25 mouse cellular contexts compared by ENCODE assay signal in genomic region chr7:132593762-132594161, GRCm38 (mm10). TPM values are rescaled to one million over a fixed set of nuclear protein-coding genes. Genes with fewer than 3 reads are reported as not detected.
DNase-seq lines count a peak whose midpoint lies in the region; ATAC-seq lines count a peak whose summit lies in the region.
"Had no signal": no experiment of that assay in that cellular context is flagged by ENCODE, and none has a peak within 500 bp of the region (broad histone marks: within the 10 kb centered on the region; RNA-seq: fewer than 3 reads in every experiment).

No protein-coding gene starts in this region.

- DNase-seq in frontal cortex, postnatal 14 days (ENCODE audit: low spot score in 2 of 2), result no peak
- peak; percentile 13 to 52 for DNase-seq in left cerebral cortex, postnatal 25 days (ENCODE audit: low spot score in 2 of 2)
- DNase-seq in left cerebral cortex, adult 8-10 months (ENCODE audit: low spot score in 2 of 2), result no peak
- peak; percentile 71 for DNase-seq in brain, adult 2 months (ENCODE audit: low read depth, low spot score)
- peak; percentile 52 for DNase-seq in telencephalon, adult 2 months (ENCODE audit: low read depth, low spot score)
- no peak for DNase-seq in limb, embryonic 10.5 days (ENCODE audit: low spot score)
- DNase-seq in adrenal gland, postnatal 4 days (ENCODE audit: low spot score in 2 of 2), result no peak
- DNase-seq: adrenal gland, adult 2 months; adrenal gland, adult 8-10 months; adrenal gland, postnatal 10 days; adrenal gland, postnatal 14 days; adrenal gland, postnatal 25 days; adrenal gland, postnatal 36 days; B cell, adult 2 months; cerebellum, adult 11 months; cerebellum, adult 11-12 months; cerebellum, adult 18-20 months; cerebellum, adult 2 months had no signal

- H3K4me3 ChIP-seq in limb, embryonic 10.5 days, result no peak overlapping the region

- 70% methylated on average over 2 of the region's 2 CpGs for WGBS in limb, embryonic 10.5 days

- no peaks in the 10 kb centered on the region for H3K9me3 ChIP-seq in limb, embryonic 10.5 days (replicated peaks)

- H3K36me3 ChIP-seq in limb, embryonic 10.5 days, result no peaks in the 10 kb centered on the region
- H3K36me3 ChIP-seq: G1E had no signal

- peaks cover 20% of the 10 kb centered on the region for H3K4me1 ChIP-seq in limb, embryonic 10.5 days

- H3K27ac ChIP-seq in limb, embryonic 10.5 days, result no peak overlapping the region

- peaks cover 60% of the 10 kb centered on the region for H3K27me3 ChIP-seq in limb, embryonic 10.5 days (ENCODE audit: low read depth, poor library complexity, severe bottlenecking)
- H3K27me3 ChIP-seq: Patski had no signal

- intact Hi-C loops in left cerebral cortex, postnatal 25 days (cut with DNase I), result no loop called here

- peak; percentile 88 for ATAC-seq in frontal cortex, adult (ENCODE audit: low TSS enrichment)
- ATAC-seq: activated CD4-positive, CD25-positive, alpha-beta regulatory T cell, adult 4 months; CD4-positive, CD25-positive, alpha-beta regulatory T cell, adult 4 months; Patski had no signal

RNA-seq across cellular contexts. Expression of gene Nkx1-2, which starts 5.7 kb away (rescaled TPM):
- total RNA-seq in left cerebral cortex, postnatal 25 days (2021), result not detected
- under 1 TPM in 2 of 4 experiments, not detected in 2; 0.14 to 0.15 TPM for total RNA-seq in left cerebral cortex, adult 8-10 months (2022)
- 0.09 TPM in 1 of 2 replicates, not detected in the other for polyA plus RNA-seq in limb, embryonic 10.5 days (2016; fragmentation: Nextera tagmentation; extraction: Ambion mirVana)
- total RNA-seq in adrenal gland, postnatal 4 days (2021), result not detected
- total RNA-seq: adrenal gland, adult 18-20 months; adrenal gland, adult 2 months; adrenal gland, adult 8-10 months; adrenal gland, postnatal 14 days; adrenal gland, postnatal 25 days; adrenal gland, postnatal 36 days had no signal
- polyA plus RNA-seq: activated CD4-positive, CD25-positive, alpha-beta regulatory T cell, adult 4 months; adrenal gland, adult 2 months; C2C12; CD4-positive, CD25-positive, alpha-beta regulatory T cell, adult 4 months; cerebellum, adult 2 months; G1E had no signal

RNA-seq across cellular contexts. Expression of gene Lhpp, which starts 16.7 kb away (rescaled TPM):
- 10 to 100 TPM; 15.3 to 19.2 TPM for total RNA-seq in left cerebral cortex, postnatal 25 days (2021)
- 10 to 100 TPM; 16.2 to 18.5 (median 17.1) TPM for total RNA-seq in left cerebral cortex, adult 8-10 months (2022)
- polyA plus RNA-seq in limb, embryonic 10.5 days (2016; fragmentation: Nextera tagmentation; extraction: Ambion mirVana), result 20.1 and 28.0 TPM in 2 replicates
- total RNA-seq in adrenal gland, postnatal 4 days (2021), result 10 to 100 TPM; 18.7 to 18.9 TPM

RNA-seq across cellular contexts. Expression of gene Oat, which starts 17.6 kb away (rescaled TPM):
- total RNA-seq in left cerebral cortex, postnatal 25 days (2021), result 10 to 100 TPM; 82.1 to 83.3 TPM
- 100 to 1,000 TPM in 2 of 4 experiments, 10 to 100 TPM in 2; 92.1 to 104 (median 98.2) TPM for total RNA-seq in left cerebral cortex, adult 8-10 months (2022)
- 126 TPM in 2 replicates for polyA plus RNA-seq in limb, embryonic 10.5 days (2016; fragmentation: Nextera tagmentation; extraction: Ambion mirVana)
- 10 to 100 TPM; 86.9 to 88.4 TPM for total RNA-seq in adrenal gland, postnatal 4 days (2021)

Comparison
In these comparisons a context has a peak if more than half of its experiments do, and no peak if none do; other contexts are left out.
1. DNase-seq: peak in left cerebral cortex, postnatal 25 days (2 of 2), brain, adult 2 months (single experiment) and telencephalon, adult 2 months (single experiment); none in frontal cortex, postnatal 14 days (0 of 2), left cerebral cortex, adult 8-10 months (0 of 2), limb, embryonic 10.5 days (single experiment) and adrenal gland, postnatal 4 days (0 of 2).